8 mouse cellular contexts compared by ENCODE assay signal in the genomic region with DNA sequence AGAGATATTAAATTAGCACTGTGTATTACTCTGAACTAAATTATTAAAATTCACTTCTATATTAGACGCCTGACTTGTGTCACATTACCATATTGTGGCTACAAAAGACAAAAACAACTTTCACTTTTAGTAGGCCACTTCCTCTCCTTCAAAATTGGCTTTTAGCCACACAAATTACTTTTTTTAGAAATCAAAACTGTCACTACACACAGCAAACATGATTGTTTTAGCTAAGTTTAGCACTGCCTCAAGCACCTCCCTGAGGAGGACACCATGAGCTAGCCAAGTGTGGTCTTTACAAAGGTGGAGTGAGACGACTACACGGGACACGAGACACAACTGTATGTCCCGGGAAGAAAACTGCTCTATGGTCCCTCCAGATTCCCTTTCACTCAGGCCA. TPM values are rescaled to one million over a fixed set of nuclear protein-coding genes. Genes with fewer than 3 reads are reported as not detected.
DNase-seq lines count a peak whose midpoint lies in the region; ATAC-seq and TF ChIP-seq lines count a peak whose summit lies in the region.

No protein-coding gene starts in this region.

- H3K79me2 ChIP-seq in CH12.LX (replicated peaks; ENCODE audit: control insufficient read depth, extremely low read depth, insufficient read depth, poor library complexity, severe bottlenecking), result peaks cover 51% of the 10 kb centered on the region

- peak overlapping the region; percentile 60 for H3K27ac ChIP-seq in intestine, embryonic 14.5 days (ENCODE audit: low read depth)
- H3K27ac ChIP-seq in intestine, postnatal 0 days (ENCODE audit: low read depth, low read length), result no peak overlapping the region
- H3K27ac ChIP-seq in CH12.LX (ENCODE audit: insufficient read depth, low read depth), result no peak overlapping the region

- peak; percentile 90 for TF ChIP-seq EP300 in CH12.LX (IDR thresholded peaks at IDR 0.05; ENCODE audit: low read length)

- no peaks in the 10 kb centered on the region for H3K27me3 ChIP-seq in intestine, embryonic 14.5 days (replicated peaks; ENCODE audit: control insufficient read depth, insufficient read depth, low read length)
- H3K27me3 ChIP-seq in intestine, postnatal 0 days (replicated peaks; ENCODE audit: control insufficient read depth, insufficient read depth, low read length), result no peaks in the 10 kb centered on the region
- no peaks in the 10 kb centered on the region for H3K27me3 ChIP-seq in CH12.LX (replicated peaks)

- no peak for TF ChIP-seq RAD21 in CH12.LX (IDR thresholded peaks at IDR 0.05; ENCODE audit: low read depth, low read length)

- 0 out of 2 replicates have a peak overlapping the region, but pooled peaks have one; percentile 8 for H3K9ac ChIP-seq in intestine, embryonic 14.5 days (ENCODE audit: low read length)
- H3K9ac ChIP-seq in intestine, postnatal 0 days (ENCODE audit: low read depth, low read length), result no peak overlapping the region
- H3K9ac ChIP-seq in CH12.LX (ENCODE audit: insufficient read depth, low read depth), result no peak overlapping the region; the same call in 1 of the 2 replicates

- dilution Hi-C loops in CH12.LX (cut with MboI; ENCODE audit: extremely low pct_ligation_motif_present, extremely low pct_unique_long_range_greater_than_20kb, low sequenced_read_pairs), result no loop called here

- no peak for TF ChIP-seq CTCF in intestine, postnatal 0 days (IDR thresholded peaks at IDR 0.05; ENCODE audit: low read depth)
- TF ChIP-seq CTCF in CH12.LX (conservative IDR thresholded peaks at IDR 0.05 in 1 of 2, IDR thresholded peaks at IDR 0.05 in 1 of 2; ENCODE audit: low read depth in 2 of 2, low read length in 2 of 2), result no peak

- DNase-seq in intestine, embryonic 14.5 days (ENCODE audit: low spot score), result no peak
- peak; percentile 67 for DNase-seq in CH12.LX (ENCODE audit: extremely low read depth)
- DNase-seq in heart, postnatal 36 days, result peak; percentile 24 to 43
- DNase-seq in left cerebral cortex, adult 11 months (ENCODE audit: low spot score), result no peak
- DNase-seq in gastrocnemius, postnatal 4 days (ENCODE audit: low spot score in 2 of 2), result no peak

- H3K36me3 ChIP-seq in intestine, embryonic 14.5 days (ENCODE audit: control insufficient read depth, insufficient read depth, low read length), result no peaks in the 10 kb centered on the region
- H3K36me3 ChIP-seq in intestine, postnatal 0 days (ENCODE audit: control insufficient read depth, insufficient read depth), result no peaks in the 10 kb centered on the region
- H3K36me3 ChIP-seq in CH12.LX (replicated peaks in 1 of 2; ENCODE audit: control insufficient read depth in 1 of 2, insufficient read depth in 1 of 2, low read length in 1 of 2), result peaks cover 5 to 25% of the 10 kb centered on the region in 2 experiments

- intact Hi-C loops in heart, postnatal 36 days (cut with DNase I), result loop anchor here (5.0 kb wide), 1 partner anchor 49 kb away; no protein-coding TSS in a partner anchor

- H3K4me2 ChIP-seq in intestine, embryonic 14.5 days (ENCODE audit: low read length), result peak overlapping the region; percentile 28; the same call in 1 of the 2 replicates
- H3K4me2 ChIP-seq in intestine, postnatal 0 days (replicated peaks; ENCODE audit: low read depth), result no peak overlapping the region; the same call in 1 of the 2 replicates
- H3K4me2 ChIP-seq in CH12.LX (ENCODE audit: insufficient read depth, low read depth, poor library complexity, severe bottlenecking), result peak overlapping the region; percentile 58

- no peaks in the 10 kb centered on the region for H3K9me3 ChIP-seq in intestine, embryonic 14.5 days (ENCODE audit: control insufficient read depth, low read length)
- H3K9me3 ChIP-seq in intestine, postnatal 0 days (ENCODE audit: control insufficient read depth), result no peaks in the 10 kb centered on the region
- no peaks in the 10 kb centered on the region for H3K9me3 ChIP-seq in CH12.LX (replicated peaks; ENCODE audit: low read length)

- no peak overlapping the region for H3K4me3 ChIP-seq in intestine, embryonic 14.5 days (ENCODE audit: low read depth, low read length)
- no peak overlapping the region for H3K4me3 ChIP-seq in intestine, postnatal 0 days (ENCODE audit: low read depth, low read length)
- H3K4me3 ChIP-seq in CH12.LX (replicated peaks in 1 of 3; ENCODE audit: low read depth in 2 of 3, low read length in 2 of 3, poor library complexity in 1 of 3), result peak overlapping the region in 1 of 3 experiments; percentile 18

- 56% methylated on average over 5 of the region's 5 CpGs for WGBS in intestine, embryonic 14.5 days
- 54% methylated on average over 5 of the region's 5 CpGs for WGBS in intestine, postnatal 0 days

- no peak for TF ChIP-seq POLR2A in CH12.LX (IDR thresholded peaks at IDR 0.05; ENCODE audit: low read depth, low read length)

- no peak for ATAC-seq in intestine, embryonic 14.5 days (replicated peaks; ENCODE audit: low FRiP score, low TSS enrichment, low read depth)
- no peak for ATAC-seq in intestine, postnatal 0 days
- ATAC-seq in megakaryocyte, adult 5-6 weeks (ENCODE audit: poor library complexity, severe bottlenecking), result peak; percentile 47
- no peak for ATAC-seq in erythroid progenitor cell, adult 5-6 weeks (replicated peaks; ENCODE audit: low FRiP score, poor library complexity, severe bottlenecking)

- peaks cover 14% of the 10 kb centered on the region; the same call in 1 of the 2 replicates for H3K4me1 ChIP-seq in intestine, embryonic 14.5 days (replicated peaks; ENCODE audit: control insufficient read depth, insufficient read depth, low read length)
- no peaks in the 10 kb centered on the region; the same call in 1 of the 2 replicates for H3K4me1 ChIP-seq in intestine, postnatal 0 days (replicated peaks; ENCODE audit: control insufficient read depth, insufficient read depth, low read length)
- H3K4me1 ChIP-seq in CH12.LX (ENCODE audit: control insufficient read depth in 1 of 2, insufficient read depth in 2 of 2), result peaks cover 8 to 91% of the 10 kb centered on the region in 2 experiments

- in situ Hi-C loops in CH12.LX (cut with MboI; ENCODE audit: low pct_ligation_motif_present, low pct_unique_long_range_greater_than_20kb, low sequenced_read_pairs), result no loop called here

TF ChIP-seq in CH12.LX, 34 proteins besides CTCF, POLR2A, EP300 and RAD21:
- TF ChIP-seq ZNF384 (IDR thresholded peaks at IDR 0.05; ENCODE audit: low read depth, low read length) (peak; percentile 62), JUN (IDR thresholded peaks at IDR 0.05; ENCODE audit: insufficient read depth, low read depth, low read length) (peak; percentile 52; the same call in 1 of the 2 replicates), TCF12 (IDR thresholded peaks at IDR 0.05; ENCODE audit: low read depth, low read length) (no peak), USF2 (conservative IDR thresholded peaks at IDR 0.05; ENCODE audit: low read depth, low read length) (no peak), ETS1 (conservative IDR thresholded peaks at IDR 0.05; ENCODE audit: low read depth, low read length) (peak; percentile 88), KAT2A (IDR thresholded peaks at IDR 0.05; ENCODE audit: insufficient replicate concordance, low read length) (no peak), MEF2A (IDR thresholded peaks at IDR 0.05; ENCODE audit: borderline replicate concordance, low read depth, low read length) (peak; percentile 96), BHLHE40 (IDR thresholded peaks at IDR 0.05; ENCODE audit: low read depth, low read length) (peak; percentile 95), JUND (conservative IDR thresholded peaks at IDR 0.05; ENCODE audit: low read depth, low read length) (peak; percentile 73), ZKSCAN1 (IDR thresholded peaks at IDR 0.05; ENCODE audit: borderline replicate concordance, low read depth, low read length) (no peak), ZC3H11A (IDR thresholded peaks at IDR 0.05; ENCODE audit: low read depth, low read length) (no peak), MXI1 (IDR thresholded peaks at IDR 0.05; ENCODE audit: low read depth, low read length) (no peak), IRF4 (IDR thresholded peaks at IDR 0.05; ENCODE audit: low read depth, low read length) (peak; percentile 89), SIN3A (IDR thresholded peaks at IDR 0.05; ENCODE audit: low read length) (peak; percentile 50; the same call in 1 of the 2 replicates), MAFK (IDR thresholded peaks at IDR 0.05; ENCODE audit: insufficient replicate concordance, low read length) (peak; percentile 79), RCOR1 (conservative IDR thresholded peaks at IDR 0.05; ENCODE audit: low read depth, low read length) (0 out of 2 replicates have a peak, but pooled peaks have one; percentile 20)

RNA-seq across cellular contexts. Expression of a gene that starts 9.3 kb away (rescaled TPM):
- 87.6 and 98.0 TPM in 2 replicates for polyA plus RNA-seq in intestine, embryonic 14.5 days (2014; fragmentation: Nextera tagmentation; extraction: Ambion mirVana)
- polyA plus RNA-seq in intestine, postnatal 0 days (2015; fragmentation: Nextera tagmentation; extraction: Ambion mirVana), result 28.9 and 32.5 TPM in 2 replicates
- total RNA-seq in CH12.LX (2012; rRNA removed) (75.5 and 83.1 TPM in 2 replicates), CH12.LX (2014; rRNA removed) (62.4 and 64.9 TPM in 2 replicates)
- 80.8 and 108 TPM in 2 replicates for polyA plus RNA-seq in CH12.LX (2012; ENCODE audit: insufficient read length, low read depth)
- total RNA-seq in heart, postnatal 36 days (2021), result 10 to 100 TPM; 31.1 to 42.5 TPM
- 38.5 and 39.7 TPM in 2 replicates for total RNA-seq in megakaryocyte, adult 5-6 weeks (2015)
- 77.6 and 92.3 TPM in 2 replicates for total RNA-seq in megakaryocyte, adult 5-6 weeks (2017)
- 43.2 and 56.2 TPM in 2 replicates for total RNA-seq in erythroid progenitor cell, adult 5-6 weeks (2015; ENCODE audit: low replicate concordance)
- total RNA-seq in erythroid progenitor cell, adult 5-6 weeks (2017; ENCODE audit: low replicate concordance), result 43.8 and 79.5 TPM in 2 replicates
- 10 to 100 TPM; 41.2 to 43.6 TPM for total RNA-seq in gastrocnemius, postnatal 4 days (2021)

RNA-seq across cellular contexts. Expression of a gene that starts 21.9 kb away (rescaled TPM):
- polyA plus RNA-seq in intestine, embryonic 14.5 days (2014; fragmentation: Nextera tagmentation; extraction: Ambion mirVana), result 0.27 and 0.96 TPM in 2 replicates
- 2.6 and 3.8 TPM in 2 replicates for polyA plus RNA-seq in intestine, postnatal 0 days (2015; fragmentation: Nextera tagmentation; extraction: Ambion mirVana)
- total RNA-seq in CH12.LX (2012; rRNA removed) (not detected in 2 replicates), CH12.LX (2014; rRNA removed) (not detected in 2 replicates)
- not detected in 2 replicates for polyA plus RNA-seq in CH12.LX (2012; ENCODE audit: insufficient read length, low read depth)
- total RNA-seq in heart, postnatal 36 days (2021), result under 1 TPM; 0.14 to 0.36 TPM
- total RNA-seq in megakaryocyte, adult 5-6 weeks (2015), result not detected in 2 replicates
- total RNA-seq in megakaryocyte, adult 5-6 weeks (2017), result not detected in 2 replicates
- total RNA-seq in erythroid progenitor cell, adult 5-6 weeks (2015; ENCODE audit: low replicate concordance), result not detected in 2 replicates
- not detected in 2 replicates for total RNA-seq in erythroid progenitor cell, adult 5-6 weeks (2017; ENCODE audit: low replicate concordance)
- 1 to 10 TPM; 1.4 to 3.7 TPM for total RNA-seq in gastrocnemius, postnatal 4 days (2021)

Comparison
In these comparisons a context has a peak if more than half of its experiments do, and no peak if none do; other contexts are left out.
1. DNase-seq: peak in CH12.LX (single experiment) and heart, postnatal 36 days (2 of 2); none in intestine, embryonic 14.5 days (single experiment), left cerebral cortex, adult 11 months (single experiment) and gastrocnemius, postnatal 4 days (0 of 2).